Mouse (Mus musculus) layer of hippocampus, postnatal 25 days (tissue): Measurements from ENCODE around the gene Wfdc11. TPM values are rescaled to one million over a fixed set of nuclear protein-coding genes. Genes with fewer than 3 reads are reported as not detected.
"Not testable (repeated sequence)": the region's sequence is repeated elsewhere in the genome, so short reads cannot be mapped to it uniquely, and the experiment has no call there.

Experiments used
- DNase-seq, 2 experiments: peaks; one replicate each; pipeline ENCODE4 v3.0.0; 2022; ENCODE audit warnings: mixed read lengths in 2 of 2, low spot score in 1 of 2; ENCODE audit errors: extremely low spot score in 1 of 2
- total RNA-seq, 2 experiments: library from RNA; stranded (reverse); gene quantifications; 2 replicates each; pipeline ENCODE4 v1.2.3; 2021

Gene Wfdc11
- not detected for total RNA-seq

- no peak for DNase-seq
Observed at GRCm38 (mm10) chr2:164673987-164674386, at the start of gene Wfdc11. Gene Wfdc11 (minus strand): TSS chr2:164674087.

- no peak for DNase-seq
Observed at GRCm38 (mm10) chr2:164723276-164723675, 49.4 kb upstream of the Wfdc11 start.

GRCm38 (mm10) chr2:164716194-164716786 is 42.4 kb upstream of the Wfdc11 start:
- not testable (repeated sequence) for DNase-seq

GRCm38 (mm10) chr2:164715005-164715404 is 41.1 kb upstream of the Wfdc11 start, which contains the start of gene Spint5:
Gene Spint5 (plus strand): TSS chr2:164715305.
- no peak for DNase-seq

- no peak for DNase-seq
Observed at GRCm38 (mm10) chr2:164705991-164706390, 32.1 kb upstream of the Wfdc11 start.

- DNase-seq: no peak
Observed at GRCm38 (mm10) chr2:164705328-164705727, 31.4 kb upstream of the Wfdc11 start.

- no peak for DNase-seq
Observed at GRCm38 (mm10) chr2:164704235-164704634, 30.3 kb upstream of the Wfdc11 start.

GRCm38 (mm10) chr2:164701761-164702160 is 27.9 kb upstream of the Wfdc11 start:
- no peak for DNase-seq

GRCm38 (mm10) chr2:164700959-164701358 is 27.1 kb upstream of the Wfdc11 start:
- no peak for DNase-seq

GRCm38 (mm10) chr2:164698201-164698600 is 24.3 kb upstream of the Wfdc11 start, which contains the start of gene Spint4:
Gene Spint4 (plus strand): TSS chr2:164698501.
- DNase-seq: no peak

GRCm38 (mm10) chr2:164684807-164685206 is 10.9 kb upstream of the Wfdc11 start, which contains the start of gene Wfdc13:
Gene Wfdc13 (plus strand): TSS chr2:164685107.
- DNase-seq: no peak

- DNase-seq: no peak
Observed at GRCm38 (mm10) chr2:164679906-164680305, 6.0 kb upstream of the Wfdc11 start.

- peak; percentile 29 to 69 for DNase-seq
Observed at GRCm38 (mm10) chr2:164678848-164679625, 5.2 kb upstream of the Wfdc11 start.

- no peak for DNase-seq
Observed at GRCm38 (mm10) chr2:164676916-164677685, 3.2 kb upstream of the Wfdc11 start.

GRCm38 (mm10) chr2:164676103-164676502 is 2.2 kb upstream of the Wfdc11 start:
- DNase-seq: no peak

- no peak for DNase-seq
Observed at GRCm38 (mm10) chr2:164670938-164671337, 2.9 kb downstream of the Wfdc11 start.

GRCm38 (mm10) chr2:164670261-164670660 is 3.6 kb downstream of the Wfdc11 start:
- no peak for DNase-seq

GRCm38 (mm10) chr2:164664851-164665250 is 9.0 kb downstream of the Wfdc11 start:
- DNase-seq: no peak

GRCm38 (mm10) chr2:164656483-164656882 is 17.4 kb downstream of the Wfdc11 start, which contains the start of gene Wfdc9:
Gene Wfdc9 (minus strand): TSS chr2:164656583.
- no peak for DNase-seq

GRCm38 (mm10) chr2:164655858-164656257 is 18.0 kb downstream of the Wfdc11 start, which contains the start of gene Wfdc10:
Gene Wfdc10 (plus strand): TSS chr2:164656046.
- peak in 1 of 2 experiments; percentile 47 for DNase-seq
